Mouse (Mus musculus) ES-E14 (cell line): ENCODE data around the gene Abtb1. TPM values are rescaled to one million over a fixed set of nuclear protein-coding genes. Genes with fewer than 3 reads are reported as not detected.

Experiments
- DNase-seq: peaks from one replicate; pipeline ENCODE4 v3.0.0-alpha.2; 2013; ENCODE audit warnings: low read depth, low spot score
- H3K27ac ChIP-seq: 2 replicates; pipeline ENCODE4 v1.5.1; 2012; ENCODE audit warnings: low read depth, mild to moderate bottlenecking, low read length, moderate library complexity, mixed read lengths; ENCODE audit not compliant: poor library complexity, insufficient read depth, severe bottlenecking
- H3K36me3 ChIP-seq: 2 replicates; pipeline ENCODE4 v1.6.1; 2012; ENCODE audit warnings: mild to moderate bottlenecking, low read length, moderate library complexity, mixed read lengths; ENCODE audit not compliant: control insufficient read depth, poor library complexity, insufficient read depth, severe bottlenecking
- H3K4me1 ChIP-seq, 2 experiments: fragments of 150-350 bp in 1 of 2; sonication (generic) in 1 of 2; 2 replicates each; pipeline ENCODE4 v1.6.1; 2012; ENCODE audit warnings: low read length in 2 of 2, mild to moderate bottlenecking in 1 of 2, mixed read lengths in 1 of 2; ENCODE audit not compliant: control insufficient read depth in 2 of 2, insufficient read depth in 2 of 2, poor library complexity in 1 of 2
- H3K4me3 ChIP-seq, 2 experiments: fragments of 150-350 bp in 1 of 2; sonication (generic) in 1 of 2; 2 replicates each; pipeline ENCODE4 v1.5.1; 2012; ENCODE audit warnings: low read length in 2 of 2, low read depth in 1 of 2, mild to moderate bottlenecking in 1 of 2, mixed read lengths in 1 of 2; ENCODE audit not compliant: insufficient read depth in 1 of 2, poor library complexity in 1 of 2, severe bottlenecking in 1 of 2
- H3K9ac ChIP-seq: 2 replicates; pipeline ENCODE4 v1.6.1; 2012; ENCODE audit warnings: low read depth, mild to moderate bottlenecking, low read length, mixed read lengths; ENCODE audit not compliant: poor library complexity, insufficient read depth, severe bottlenecking
- H3K9me3 ChIP-seq: fragments of 150-350 bp; sonication (generic); 2 replicates; pipeline ENCODE4 v1.6.1; 2012; ENCODE audit warnings: low read depth, mild to moderate bottlenecking, low read length; ENCODE audit not compliant: control insufficient read depth, insufficient read depth
- CHD2 ChIP-seq: IDR thresholded peaks from 2 replicates; pipeline ENCODE4 v1.6.1; 2014; ENCODE audit warnings: mild to moderate bottlenecking, low read depth, low read length, inconsistent platforms
- HCFC1 ChIP-seq: IDR thresholded peaks from 2 replicates; pipeline ENCODE4 v1.6.1; 2012; ENCODE audit warnings: low read length, inconsistent platforms, borderline replicate concordance; ENCODE audit not compliant: insufficient read depth
- MAFK ChIP-seq: IDR thresholded peaks from 2 replicates; pipeline ENCODE4 v1.6.1; 2014; ENCODE audit warnings: mild to moderate bottlenecking, low read depth, low read length, inconsistent platforms; ENCODE audit not compliant: insufficient read depth
- ZC3H11A ChIP-seq: IDR thresholded peaks from 2 replicates; pipeline ENCODE4 v1.6.1; 2012; ENCODE audit warnings: low read depth, mild to moderate bottlenecking, inconsistent platforms, low read length, borderline replicate concordance
- ZNF384 ChIP-seq: IDR thresholded peaks from 2 replicates; pipeline ENCODE4 v1.6.1; 2012; ENCODE audit warnings: low read depth, low read length, inconsistent platforms
- in situ Hi-C, 2 experiments: fragments of 600-800 bp; cut with MboI; formaldehyde crosslinking; loops; one replicate each; pipeline ENCODE4 v1.15.1; 2025; ENCODE audit warnings: low sequenced_read_pairs in 2 of 2, inconsistent platforms in 1 of 2; ENCODE audit not compliant: unreplicated experiment in 2 of 2
- total RNA-seq: library from RNA; depleted of rRNA; stranded (reverse); fragments of 300-350 nt; gene quantifications from 2 replicates; pipeline ENCODE4 v1.2.3, GENCODE M21; 2012

The Abtb1 gene
- total RNA-seq, 1 experiment = 33.0 TPM

DNA sequence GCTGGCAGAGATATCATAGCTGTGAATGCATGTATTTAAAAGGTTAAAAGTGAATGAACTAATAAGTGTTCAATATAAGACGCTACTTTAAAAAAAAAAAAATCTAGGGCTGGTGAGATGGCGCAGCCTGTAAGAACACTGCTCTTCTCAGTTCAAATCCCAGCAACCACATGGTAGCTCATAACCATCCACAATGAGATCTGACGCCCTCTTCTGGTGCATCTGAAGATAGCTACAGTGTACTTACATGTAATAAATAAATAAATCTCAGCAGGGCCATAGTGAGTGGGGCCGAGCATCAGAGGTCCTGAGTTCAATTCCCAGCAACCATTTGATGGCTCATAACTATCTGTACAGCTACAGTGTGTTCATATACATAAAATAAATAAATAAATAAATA lies 37.7 kb upstream of the Abtb1 start:
- Histone ChIP-seq H3K36me3 (peaks cover 31% of the 10 kb centered on the region), H3K27ac (no peak overlapping the region), H3K4me1 (peaks cover 0 to 7% of the 10 kb centered on the region in 2 experiments; a peak in 3 of 4 replicates), H3K4me3 (no peak overlapping the region), H3K9ac (no peak overlapping the region), H3K9me3 (no peaks in the 10 kb centered on the region)
- in situ Hi-C loops = loop anchor here in 1 of 2 experiments (25.0 kb wide), 1 partner anchor 967 kb away; the partner anchor contains the start of gene Hmces
- DNase-seq = no peak
- TF ChIP-seq ZC3H11A (no peak), HCFC1 (no peak), CHD2 (no peak), ZNF384 (no peak), MAFK (no peak)

GRCm38 (mm10) chr6:88874868-88875508 lies 33.2 kb upstream of the Abtb1 start, which contains the start of gene Podxl2:
TSS of gene Podxl2 (minus strand) at chr6:88875044.
- no peak within 1 kb of the TSS for H3K27ac ChIP-seq
- peaks cover 0 to 3% of the 10 kb centered on the region in 2 experiments; a peak in 1 of 4 replicates for H3K4me1 ChIP-seq
- H3K9me3 ChIP-seq = no peaks in the 10 kb centered on the region
- H3K9ac ChIP-seq = peak within 1 kb of the TSS; percentile 59
- TF ChIP-seq HCFC1 (no peak), ZNF384 (no peak), CHD2 (no peak), MAFK (no peak), ZC3H11A (no peak)
- peak within 1 kb of the TSS; percentile 66 to 85 for H3K4me3 ChIP-seq
- peaks cover under 1% of the 10 kb centered on the region; the same call in 1 of the 2 replicates for H3K36me3 ChIP-seq
- peak; percentile 41 for DNase-seq
- in situ Hi-C loops = loop anchor here in 1 of 2 experiments (25.0 kb wide), 1 partner anchor 963 kb away; the partner anchor contains the start of gene Hmces

GRCm38 (mm10) chr6:88873965-88874867 lies 32.4 kb upstream of the Abtb1 start:
- no peaks in the 10 kb centered on the region for H3K36me3 ChIP-seq
- peaks cover 0 to 3% of the 10 kb centered on the region in 2 experiments; a peak in 1 of 4 replicates for H3K4me1 ChIP-seq
- H3K27ac ChIP-seq = no peak overlapping the region
- H3K9me3 ChIP-seq = no peaks in the 10 kb centered on the region
- in situ Hi-C loops = no loop called here
- TF ChIP-seq ZNF384 = no peak
- no peak for TF ChIP-seq ZC3H11A
- no peak for DNase-seq
- peak overlapping the region; percentile 66 to 85 for H3K4me3 ChIP-seq
- H3K9ac ChIP-seq = peak overlapping the region; percentile 59

DNA sequence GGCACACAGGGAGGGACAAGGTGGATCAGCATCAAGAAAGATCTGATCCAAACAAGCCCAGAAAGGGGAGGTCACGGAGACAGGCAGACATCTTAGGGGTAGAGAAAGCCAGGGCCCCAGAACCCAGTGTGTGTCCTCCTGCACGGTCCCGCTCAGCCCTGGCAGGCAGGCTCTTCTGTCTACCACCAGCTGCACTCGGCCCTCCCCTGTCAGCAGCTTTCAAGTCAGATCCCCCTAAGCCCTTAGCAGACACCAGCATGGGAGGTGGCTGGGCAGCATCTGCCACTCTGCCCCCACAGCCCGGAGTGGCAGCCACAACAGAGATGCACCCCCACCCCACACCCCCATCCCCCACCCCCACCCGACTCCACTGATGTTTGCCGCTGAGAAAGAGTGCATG lies 31.0 kb upstream of the Abtb1 start:
- H3K9ac ChIP-seq = no peak overlapping the region
- no peak for DNase-seq
- H3K4me3 ChIP-seq = no peak overlapping the region

More for the DNA sequence above, 31.0 kb upstream of the Abtb1 start:
- Histone ChIP-seq H3K4me1 (peaks cover 0 to 3% of the 10 kb centered on the region in 2 experiments; a peak in 1 of 4 replicates), H3K36me3 (no peaks in the 10 kb centered on the region), H3K9me3 (no peaks in the 10 kb centered on the region), H3K27ac (no peak overlapping the region)
- in situ Hi-C loops = no loop called here
- TF ChIP-seq MAFK = no peak
- TF ChIP-seq ZNF384 = no peak
- no peak for TF ChIP-seq ZC3H11A
- TF ChIP-seq HCFC1 = no peak
- no peak for TF ChIP-seq CHD2
